Mouse (Mus musculus): Measurements from ENCODE around the gene Gimap4. TPM values are rescaled to one million over a fixed set of nuclear protein-coding genes. Genes with fewer than 3 reads are reported as not detected.

The Gimap4 gene
- polyA plus RNA-seq, 1 experiment from 2014 or later, result 5.9 TPM

DNA sequence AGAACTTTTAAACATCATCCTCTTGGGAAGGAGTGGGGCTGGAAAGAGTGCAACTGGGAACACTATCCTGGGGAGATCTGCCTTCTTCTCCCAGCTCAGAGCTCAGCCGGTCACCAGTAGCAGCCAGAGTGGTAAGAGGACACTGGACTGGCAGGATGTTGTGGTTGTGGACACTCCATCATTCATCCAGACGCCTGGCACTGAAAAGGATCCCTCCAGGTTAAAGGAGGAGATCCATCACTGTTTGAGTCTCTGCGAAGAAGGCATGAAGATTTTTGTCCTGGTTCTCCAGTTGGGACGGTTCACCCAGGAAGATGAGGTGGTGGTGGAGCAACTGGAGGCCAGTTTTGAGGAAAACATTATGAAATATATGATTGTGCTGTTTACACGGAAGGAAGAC is 25.6 kb upstream of the Gimap4 start:
- DNase-seq (ENCODE audit: extremely low spot score, low spot score), result no peak
- Histone ChIP-seq H3K27ac (no peak overlapping the region), H3K27me3 (ENCODE audit: poor library complexity, severe bottlenecking) (no peaks in the 10 kb centered on the region), H3K9me3 (no peaks in the 10 kb centered on the region), H3K4me3 (no peak overlapping the region), H3K36me3 (replicated peaks) (no peaks in the 10 kb centered on the region), H3K4me1 (no peaks in the 10 kb centered on the region)
- WGBS, result 83% methylated on average over 5 of the region's 5 CpGs

- no peaks in the 10 kb centered on the region for H3K4me1 ChIP-seq
- DNase-seq (ENCODE audit: extremely low spot score, low spot score), result no peak
- no peak overlapping the region for H3K27ac ChIP-seq
- H3K4me3 ChIP-seq, result no peak overlapping the region
- H3K27me3 ChIP-seq (ENCODE audit: poor library complexity, severe bottlenecking), result no peaks in the 10 kb centered on the region
- H3K9me3 ChIP-seq, result no peaks in the 10 kb centered on the region
- H3K36me3 ChIP-seq (replicated peaks), result no peaks in the 10 kb centered on the region
- 88% methylated on average over 4 of the region's 4 CpGs for WGBS
These were observed 19.6 kb upstream of the Gimap4 start for GRCm38 (mm10) chr6:48664750-48665149.

- Histone ChIP-seq H3K36me3 (replicated peaks) (no peaks in the 10 kb centered on the region), H3K4me3 (no peak overlapping the region), H3K9me3 (no peaks in the 10 kb centered on the region), H3K27me3 (ENCODE audit: poor library complexity, severe bottlenecking) (no peaks in the 10 kb centered on the region), H3K4me1 (no peaks in the 10 kb centered on the region), H3K27ac (no peak overlapping the region)
- 91% methylated on average over 9 of the region's 9 CpGs for WGBS
- DNase-seq (ENCODE audit: extremely low spot score, low spot score), result no peak
These were observed 18.9 kb upstream of the Gimap4 start for GRCm38 (mm10) chr6:48665471-48665870.

- 75% methylated on average over 7 of the region's 7 CpGs for whole genome bisulfite sequencing
- no peak overlapping the region for H3K27ac ChIP-seq
- no peaks in the 10 kb centered on the region for H3K9me3 ChIP-seq
- no peaks in the 10 kb centered on the region for H3K27me3 ChIP-seq (ENCODE audit: poor library complexity, severe bottlenecking)
- no peak overlapping the region for H3K4me3 ChIP-seq
- no peaks in the 10 kb centered on the region for H3K36me3 ChIP-seq (replicated peaks)
- H3K4me1 ChIP-seq, result no peaks in the 10 kb centered on the region
- no peak for DNase-seq (ENCODE audit: extremely low spot score, low spot score)
These were observed 18.2 kb upstream of the Gimap4 start for GRCm38 (mm10) chr6:48666159-48666586.

DNA sequence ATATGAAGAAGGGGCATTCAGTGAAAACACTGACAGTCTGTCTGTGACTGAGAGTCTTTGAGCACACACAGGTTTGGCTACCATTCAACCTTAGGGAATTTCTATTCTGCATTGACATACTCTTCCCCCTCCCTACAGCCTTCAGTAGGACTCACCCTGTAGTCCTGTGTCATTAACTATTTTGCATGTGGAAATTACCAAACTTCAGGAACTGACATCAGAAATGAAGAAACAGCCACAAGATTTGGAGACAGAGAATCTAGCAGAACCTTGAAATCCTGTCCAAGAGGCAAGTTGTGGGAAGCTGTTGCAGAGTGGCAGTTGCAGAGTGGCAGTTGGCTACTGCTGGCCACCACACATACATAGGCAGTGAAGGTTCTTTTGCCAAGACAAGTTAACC is 16.3 kb upstream of the Gimap4 start:
- Histone ChIP-seq H3K4me1 (no peaks in the 10 kb centered on the region), H3K9me3 (no peaks in the 10 kb centered on the region), H3K4me3 (no peak overlapping the region), H3K27me3 (ENCODE audit: poor library complexity, severe bottlenecking) (no peaks in the 10 kb centered on the region), H3K27ac (no peak overlapping the region), H3K36me3 (replicated peaks) (no peaks in the 10 kb centered on the region)
- no peak for DNase-seq (ENCODE audit: extremely low spot score, low spot score)

DNA sequence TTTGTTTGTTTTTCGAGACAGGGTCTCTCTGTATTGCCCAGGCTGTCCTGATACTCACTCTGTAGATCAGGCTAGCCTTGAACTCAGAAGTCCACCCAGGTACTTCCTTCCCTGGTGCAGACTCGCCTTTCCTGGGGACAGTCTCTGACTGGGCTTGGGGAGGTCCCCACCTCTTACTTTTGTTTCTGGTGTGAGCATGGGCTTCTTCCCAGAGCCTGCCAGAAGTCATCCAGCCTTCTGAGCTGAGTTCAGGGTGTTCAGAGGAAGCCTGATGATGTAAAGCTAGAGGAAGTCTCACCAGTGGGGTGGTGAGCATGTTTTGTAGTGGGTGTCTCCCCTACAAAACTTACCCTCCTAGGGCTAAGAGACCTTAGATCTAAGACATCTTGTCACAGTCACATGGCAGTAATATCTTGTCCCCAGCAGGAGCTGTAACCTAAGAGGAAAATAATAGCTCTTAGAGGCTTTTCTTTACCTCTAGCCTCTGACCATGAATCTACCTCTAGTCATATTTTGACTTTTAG is 14.8 kb upstream of the Gimap4 start:
- DNase-seq (ENCODE audit: extremely low spot score, low spot score), result no peak
- Histone ChIP-seq H3K4me1 (no peaks in the 10 kb centered on the region), H3K4me3 (no peak overlapping the region), H3K9me3 (no peaks in the 10 kb centered on the region), H3K36me3 (replicated peaks) (no peaks in the 10 kb centered on the region), H3K27me3 (ENCODE audit: poor library complexity, severe bottlenecking) (no peaks in the 10 kb centered on the region), H3K27ac (no peak overlapping the region)
- 75% methylated on average over 2 of the region's 2 CpGs for WGBS

DNA sequence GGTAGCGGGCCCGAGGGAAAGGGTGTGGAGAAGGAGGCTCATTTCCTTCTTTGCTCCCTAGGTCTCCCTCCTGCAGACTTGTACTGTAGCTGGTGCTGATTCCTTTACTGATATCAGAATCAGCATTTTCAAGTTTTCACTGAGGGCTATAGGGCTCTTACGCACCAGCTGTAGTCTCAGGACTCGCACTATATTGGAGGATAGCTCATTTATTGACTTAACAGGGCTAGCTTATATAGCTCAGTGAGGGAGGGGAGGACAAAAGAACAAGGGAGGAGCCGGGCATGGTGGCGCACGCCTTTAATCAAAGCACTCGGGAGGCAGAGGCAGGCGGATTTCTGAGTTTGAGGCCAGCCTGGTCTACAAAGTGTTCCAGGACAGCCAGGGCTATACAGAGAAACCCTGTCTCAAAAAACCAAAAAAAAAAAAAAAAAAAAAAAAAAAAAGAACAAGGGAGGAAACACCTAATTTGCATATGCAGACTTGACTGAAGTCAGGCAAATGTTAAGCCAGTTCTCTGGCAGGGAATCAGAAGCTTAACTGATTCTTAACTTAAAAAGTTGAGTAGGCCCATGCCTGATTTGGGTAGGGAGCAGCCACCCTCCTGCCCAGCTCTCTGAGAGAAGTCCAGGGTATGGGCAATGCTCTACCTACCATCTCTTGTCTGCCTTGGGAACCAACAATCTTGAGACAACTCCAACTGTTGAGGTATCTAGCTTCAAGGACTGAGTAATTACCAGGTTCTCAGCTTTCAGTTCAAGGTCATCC is 9.9 kb upstream of the Gimap4 start:
- no peak for DNase-seq (ENCODE audit: extremely low spot score, low spot score)
- Histone ChIP-seq H3K27ac (no peak overlapping the region), H3K9me3 (no peaks in the 10 kb centered on the region), H3K4me3 (no peak overlapping the region), H3K4me1 (peaks cover 10% of the 10 kb centered on the region), H3K36me3 (replicated peaks) (no peaks in the 10 kb centered on the region), H3K27me3 (ENCODE audit: poor library complexity, severe bottlenecking) (no peaks in the 10 kb centered on the region)
- 94% methylated on average over 9 of the region's 9 CpGs for WGBS

DNA sequence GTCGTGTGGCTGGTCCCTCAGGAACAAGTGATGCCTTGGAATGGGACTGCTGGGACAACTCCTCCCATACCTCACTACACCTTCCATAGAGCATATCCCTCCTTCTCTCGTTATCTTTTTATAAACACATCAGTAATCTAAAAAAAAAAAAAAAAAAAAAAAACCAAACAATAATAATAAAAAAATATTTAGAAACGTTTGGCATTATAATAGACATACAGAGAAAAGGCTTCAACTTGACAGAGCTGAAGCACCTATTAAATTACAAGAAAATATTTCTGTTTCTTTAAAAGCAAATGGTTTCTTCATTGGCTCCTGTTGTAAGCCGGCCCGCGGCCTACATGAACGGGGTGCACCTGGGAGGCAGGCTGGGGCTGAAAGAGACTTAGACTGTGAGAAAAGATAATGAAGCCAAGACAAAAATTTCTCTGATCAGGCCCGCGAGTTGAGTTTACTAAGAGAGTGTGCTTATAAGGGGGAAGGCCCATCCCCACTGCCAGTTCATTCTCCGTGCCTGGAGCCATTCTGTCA is 8.9 kb upstream of the Gimap4 start:
- Histone ChIP-seq H3K27ac (0 out of 2 replicates have a peak overlapping the region, but pooled peaks have one; percentile 64), H3K9me3 (no peaks in the 10 kb centered on the region), H3K27me3 (ENCODE audit: poor library complexity, severe bottlenecking) (no peaks in the 10 kb centered on the region), H3K36me3 (replicated peaks) (no peaks in the 10 kb centered on the region), H3K4me3 (peak overlapping the region; percentile 33), H3K4me1 (peaks cover 10% of the 10 kb centered on the region)
- peak; percentile 17 for DNase-seq (ENCODE audit: extremely low spot score, low spot score)
- WGBS, result 45% methylated on average over 10 of the region's 10 CpGs

GRCm38 (mm10) chr6:48675931-48676859 is 8.2 kb upstream of the Gimap4 start, which contains the start of gene Gimap9:
Gimap9 (plus strand) TSS chr6:48676129.
- DNase-seq (ENCODE audit: extremely low spot score, low spot score), result no peak

DNA sequence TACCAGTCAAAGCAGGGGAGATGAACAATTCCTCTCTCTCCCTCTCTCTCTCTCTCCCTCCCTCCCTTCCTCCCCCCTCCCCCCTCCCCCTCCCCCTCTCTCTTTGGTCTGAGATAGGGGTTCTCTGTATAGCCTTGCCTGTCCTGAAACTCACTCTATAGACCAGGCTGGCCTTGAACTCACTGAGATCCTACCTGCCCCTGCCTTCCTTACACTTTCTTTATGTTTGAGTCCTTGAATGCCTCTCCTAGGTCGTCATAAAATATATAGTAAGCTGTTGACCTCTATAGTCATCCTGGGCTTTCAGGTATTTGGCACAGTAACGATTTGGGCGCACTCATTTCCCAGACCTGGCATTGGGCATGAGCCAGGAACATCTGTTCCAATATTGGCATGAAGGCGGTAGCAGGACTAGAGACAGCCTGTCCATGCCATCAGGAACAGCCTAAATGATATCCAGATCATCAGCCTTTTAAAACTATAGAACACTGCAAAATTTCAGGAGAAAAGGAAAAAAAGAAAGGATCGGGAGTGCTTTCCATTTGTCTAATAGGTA is 7.4 kb upstream of the Gimap4 start:
- Histone ChIP-seq H3K4me3 (no peak overlapping the region), H3K27ac (no peak overlapping the region), H3K27me3 (ENCODE audit: poor library complexity, severe bottlenecking) (no peaks in the 10 kb centered on the region), H3K9me3 (no peaks in the 10 kb centered on the region), H3K36me3 (replicated peaks) (no peaks in the 10 kb centered on the region), H3K4me1 (peaks cover 10% of the 10 kb centered on the region)
- WGBS, result 86% methylated on average over 5 of the region's 5 CpGs
- DNase-seq (ENCODE audit: extremely low spot score, low spot score), result no peak

More at GRCm38 (mm10) chr6:48675931-48676859, 8.2 kb upstream of the Gimap4 start, which contains the start of gene Gimap9:
- H3K27me3 ChIP-seq (ENCODE audit: poor library complexity, severe bottlenecking), result no peaks in the 10 kb centered on the region
- H3K4me3 ChIP-seq, result peak within 1 kb of the TSS; percentile 33
- H3K27ac ChIP-seq, result peak within 1 kb of the TSS; percentile 64; the same call in 1 of the 2 replicates
- no peaks in the 10 kb centered on the region for H3K9me3 ChIP-seq
- 26% methylated on average over 13 of the region's 13 CpGs for WGBS
- H3K4me1 ChIP-seq, result peaks cover 10% of the 10 kb centered on the region
- H3K36me3 ChIP-seq (replicated peaks), result no peaks in the 10 kb centered on the region

- Histone ChIP-seq H3K4me3 (no peak overlapping the region), H3K27ac (no peak overlapping the region), H3K9me3 (no peaks in the 10 kb centered on the region), H3K36me3 (replicated peaks) (no peaks in the 10 kb centered on the region), H3K4me1 (peaks cover 10% of the 10 kb centered on the region), H3K27me3 (ENCODE audit: poor library complexity, severe bottlenecking) (no peaks in the 10 kb centered on the region)
- 94% methylated on average over 17 of the region's 17 CpGs for WGBS
- DNase-seq (ENCODE audit: extremely low spot score, low spot score), result no peak
These were observed 6.6 kb upstream of the Gimap4 start for GRCm38 (mm10) chr6:48677492-48678345.

GRCm38 (mm10) chr6:48678391-48678790 is 6.0 kb upstream of the Gimap4 start:
- no peak for DNase-seq (ENCODE audit: extremely low spot score, low spot score)
- H3K36me3 ChIP-seq (replicated peaks), result no peaks in the 10 kb centered on the region
- peaks cover 10% of the 10 kb centered on the region for H3K4me1 ChIP-seq
- H3K9me3 ChIP-seq, result no peaks in the 10 kb centered on the region
- no peak overlapping the region for H3K27ac ChIP-seq
- no peaks in the 10 kb centered on the region for H3K27me3 ChIP-seq (ENCODE audit: poor library complexity, severe bottlenecking)
- no peak overlapping the region for H3K4me3 ChIP-seq
- 94% methylated on average over 4 of the region's 4 CpGs for WGBS

Measured in forebrain, embryonic 10.5 days (tissue).